Mouse (Mus musculus) mammary gland, adult 2 months (tissue): ENCODE data around the gene Olfr8. TPM values are rescaled to one million over a fixed set of nuclear protein-coding genes. Genes with fewer than 3 reads are reported as not detected.

Experiments used
- polyA plus RNA-seq: library from polyadenylated mRNA; depleted of rRNA; stranded (reverse); fragments of >200 nt; gene quantifications from 2 replicates; pipeline ENCODE4 v1.2.3, GENCODE M21; 2012; ENCODE audit warnings: low replicate concordance; rRNA removed

The Olfr8 gene
- polyA plus RNA-seq: not detected in 2 replicates

DNA sequence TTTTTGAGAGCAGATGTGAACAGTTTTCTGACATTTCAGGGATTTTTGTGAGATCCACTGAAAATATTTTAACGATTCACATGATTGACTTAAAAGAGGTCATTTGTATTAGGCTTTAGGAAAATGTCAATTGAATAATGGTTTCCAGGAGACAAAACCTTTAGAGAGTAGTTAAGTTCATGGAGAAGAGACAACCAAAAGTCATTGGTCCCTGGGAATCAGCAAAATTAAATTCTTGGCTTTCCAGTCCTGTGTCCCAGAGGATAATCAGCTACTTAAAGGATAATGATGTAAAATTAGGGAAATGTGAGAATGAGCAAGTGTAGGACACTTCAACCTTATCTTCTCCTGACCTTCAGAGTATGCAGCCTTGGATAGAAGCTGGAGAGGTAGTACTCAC lies at the start of gene Olfr8:
TSS of gene Olfr8 (plus strand) at position 301 of the 400 bp plus-strand sequence.

GRCm38 (mm10) chr10:78912871-78913270 lies 37.6 kb upstream of the Olfr8 start, which contains the start of gene Olfr1354:
Gene Olfr1354 (plus strand): TSS chr10:78913171.

GRCm38 (mm10) chr10:78963009-78963408 lies 12.6 kb downstream of the Olfr8 start, which contains the start of gene Olfr1353:
Gene Olfr1353 (plus strand): TSS chr10:78963309.

DNA sequence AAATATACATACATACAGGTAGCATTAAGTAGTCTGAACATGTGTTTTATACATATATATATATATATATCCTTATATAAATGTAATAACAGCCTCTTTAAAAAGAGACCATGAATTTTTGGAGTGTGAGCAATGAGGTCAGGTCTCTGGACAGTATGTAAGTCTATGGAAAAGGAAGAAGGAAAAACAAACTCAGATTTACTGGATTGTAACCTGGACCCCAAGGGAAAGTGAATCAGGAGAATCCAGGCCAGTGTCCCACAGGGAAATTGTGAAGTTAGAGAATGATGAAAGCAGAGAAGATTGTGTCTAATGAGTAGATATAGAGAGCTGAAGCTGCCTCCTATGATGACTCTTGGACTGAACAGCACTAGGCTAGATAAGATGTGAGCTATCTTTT lies 30.3 kb downstream of the Olfr8 start, which contains the start of gene Olfr1352:
TSS of gene Olfr1352 (plus strand) at position 301 of the 400 bp plus-strand sequence.

Other genes with a start within 250 kb of the Olfr8 start
- 0.52 TPM in 1 of 2 replicates, not detected in the other for gene Casp14, start 232.3 kb upstream of the Olfr8 start, polyA plus RNA-seq
- not detected in 2 replicates for gene Ccdc105, start 197.6 kb upstream of the Olfr8 start, polyA plus RNA-seq
- gene Slc1a6, start 170.1 kb upstream of the Olfr8 start, polyA plus RNA-seq: 0.06 and 0.24 TPM in 2 replicates
- not detected in 2 replicates for gene Olfr1356, start 98.5 kb upstream of the Olfr8 start, polyA plus RNA-seq
- gene Olfr1355, start 75.1 kb upstream of the Olfr8 start, polyA plus RNA-seq: not detected in 2 replicates
- not detected in 2 replicates for gene Olfr1354, start 37.5 kb upstream of the Olfr8 start, polyA plus RNA-seq
- not detected in 2 replicates for gene Olfr1353, start 12.7 kb downstream of the Olfr8 start, polyA plus RNA-seq
- gene Olfr1352, start 30.4 kb downstream of the Olfr8 start, polyA plus RNA-seq: not detected in 2 replicates
- gene Olfr1351, start 61.8 kb downstream of the Olfr8 start, polyA plus RNA-seq: not detected in 2 replicates
- gene Olfr57, start 78.1 kb downstream of the Olfr8 start, polyA plus RNA-seq: not detected in 2 replicates
- 1.0 and 2.5 TPM in 2 replicates for gene 2610008E11Rik, start 147.0 kb downstream of the Olfr8 start, polyA plus RNA-seq
- not detected in 2 replicates for gene Vmn2r80, start 198.1 kb downstream of the Olfr8 start, polyA plus RNA-seq